ENCODE assay signal across 28 mouse cellular contexts in genomic region chr7:29337766-29338165, GRCm38 (mm10). TPM values are rescaled to one million over a fixed set of nuclear protein-coding genes. Genes with fewer than 3 reads are reported as not detected.
A peak's percentile ranks its signal among the peaks of the same experiment; 100 is the strongest.
DNase-seq lines count a peak whose midpoint lies in the region; ATAC-seq and TF ChIP-seq lines count a peak whose summit lies in the region.
"Had no signal": no experiment of that assay in that cellular context is flagged by ENCODE, and none has a peak within 500 bp of the region (broad histone marks: within the 10 kb centered on the region; RNA-seq: fewer than 3 reads in every experiment).

No protein-coding gene starts in this region.

- DNase-seq in liver, postnatal 0 days, result no peak
- DNase-seq in cerebellum, adult 11 months, result no peak
- DNase-seq in gastrocnemius, adult 8-10 months (ENCODE audit: low spot score in 2 of 2), result no peak
- DNase-seq: cerebellum, adult 18-20 months; cerebellum, postnatal 14 days; forebrain, postnatal 0 days; gastrocnemius, postnatal 36 days; heart, adult 2 months; heart, postnatal 10 days; lung, embryonic 14.5 days; lung, postnatal 14 days; right cerebral cortex, adult 18-20 months; right cerebral cortex, postnatal 4 days; thymus, postnatal 4 days had no signal

- no peak for TF ChIP-seq CTCF in intestine, postnatal 0 days (IDR thresholded peaks at IDR 0.05; ENCODE audit: low read depth)
- no peak for TF ChIP-seq CTCF in bone marrow, adult 2 months (IDR thresholded peaks at IDR 0.05; ENCODE audit: control insufficient read depth, insufficient read depth, low read length)
- no peak for TF ChIP-seq CTCF in liver, postnatal 0 days (IDR thresholded peaks at IDR 0.05; ENCODE audit: low read depth)

- no peaks in the 10 kb centered on the region for H3K27me3 ChIP-seq in intestine, embryonic 16.5 days (replicated peaks; ENCODE audit: control insufficient read depth, insufficient read depth, low read length)
- no peaks in the 10 kb centered on the region for H3K27me3 ChIP-seq in intestine, postnatal 0 days (replicated peaks; ENCODE audit: control insufficient read depth, insufficient read depth, low read length)
- no peaks in the 10 kb centered on the region for H3K27me3 ChIP-seq in liver, embryonic 12.5 days (replicated peaks)
- H3K27me3 ChIP-seq in liver, postnatal 0 days (ENCODE audit: insufficient read depth, low read length), result no peaks in the 10 kb centered on the region
- H3K27me3 ChIP-seq: limb, embryonic 13.5 days; neural tube, embryonic 12.5 days had no signal

- H3K9me3 ChIP-seq in intestine, embryonic 16.5 days (ENCODE audit: control insufficient read depth, low read length), result no peaks in the 10 kb centered on the region
- H3K9me3 ChIP-seq in intestine, postnatal 0 days (ENCODE audit: control insufficient read depth), result no peaks in the 10 kb centered on the region
- no peaks in the 10 kb centered on the region for H3K9me3 ChIP-seq in liver, embryonic 12.5 days (replicated peaks)
- no peaks in the 10 kb centered on the region for H3K9me3 ChIP-seq in liver, postnatal 0 days (ENCODE audit: low read length)
- H3K9me3 ChIP-seq: forebrain, embryonic 10.5 days; heart, embryonic 13.5 days; kidney, embryonic 15.5 days; limb, embryonic 13.5 days; midbrain, embryonic 10.5 days; neural tube, embryonic 12.5 days had no signal

- H3K36me3 ChIP-seq in intestine, embryonic 16.5 days (ENCODE audit: control insufficient read depth, insufficient read depth, low read length), result peaks cover 8% of the 10 kb centered on the region; the same call in 1 of the 2 replicates
- H3K36me3 ChIP-seq in intestine, postnatal 0 days (ENCODE audit: control insufficient read depth, insufficient read depth), result peaks cover 61% of the 10 kb centered on the region
- H3K36me3 ChIP-seq in liver, embryonic 12.5 days, result peaks cover 17% of the 10 kb centered on the region
- H3K36me3 ChIP-seq in liver, postnatal 0 days (replicated peaks; ENCODE audit: insufficient read depth, low read length), result no peaks in the 10 kb centered on the region
- H3K36me3 ChIP-seq: heart, embryonic 13.5 days had no signal

- no peak overlapping the region for H3K4me3 ChIP-seq in intestine, embryonic 16.5 days (ENCODE audit: low read length)
- H3K4me3 ChIP-seq in intestine, postnatal 0 days (ENCODE audit: low read depth, low read length), result no peak overlapping the region
- H3K4me3 ChIP-seq in bone marrow, adult 2 months (replicated peaks; ENCODE audit: control insufficient read depth, low read depth, low read length), result no peak overlapping the region
- H3K4me3 ChIP-seq in liver, embryonic 12.5 days, result peak overlapping the region; percentile 39
- H3K4me3 ChIP-seq in liver, postnatal 0 days (ENCODE audit: low read depth, low read length), result no peak overlapping the region
- H3K4me3 ChIP-seq: forebrain, embryonic 10.5 days; heart, adult 2 months; heart, embryonic 13.5 days; kidney, embryonic 15.5 days; limb, embryonic 13.5 days; midbrain, embryonic 10.5 days; myocyte; neural tube, embryonic 12.5 days had no signal

- TF ChIP-seq EP300 in liver, postnatal 0 days (IDR thresholded peaks at IDR 0.05; ENCODE audit: low read depth), result no peak

- H3K27ac ChIP-seq in intestine, embryonic 16.5 days (ENCODE audit: low read length), result peak overlapping the region; percentile 65
- no peak overlapping the region for H3K27ac ChIP-seq in intestine, postnatal 0 days (ENCODE audit: low read depth, low read length)
- H3K27ac ChIP-seq in bone marrow, adult 2 months (ENCODE audit: control insufficient read depth, insufficient read depth, low read depth, low read length, poor library complexity), result peak overlapping the region; percentile 58; the same call in 1 of the 2 replicates
- peak overlapping the region; percentile 92 for H3K27ac ChIP-seq in liver, embryonic 12.5 days
- peak overlapping the region; percentile 90 for H3K27ac ChIP-seq in liver, postnatal 0 days (ENCODE audit: low read depth)
- H3K27ac ChIP-seq: forebrain, embryonic 10.5 days; heart, adult 2 months; heart, embryonic 13.5 days; hindbrain, embryonic 14.5 days; kidney, embryonic 15.5 days; limb, embryonic 13.5 days; midbrain, embryonic 10.5 days; neural tube, embryonic 12.5 days had no signal

- 91% methylated on average over 2 of the region's 2 CpGs for WGBS in intestine, embryonic 16.5 days
- WGBS in intestine, postnatal 0 days, result 97% methylated on average over 2 of the region's 2 CpGs
- WGBS in bone marrow, adult 2 months, result 81% methylated on average over 2 of the region's 2 CpGs
- 69% methylated on average over 2 of the region's 2 CpGs for WGBS in liver, embryonic 12.5 days (ENCODE audit: insufficient replicate concordance)
- 80% methylated on average over 2 of the region's 2 CpGs for WGBS in liver, postnatal 0 days (ENCODE audit: insufficient replicate concordance)

- ATAC-seq in intestine, embryonic 16.5 days, result no peak
- no peak for ATAC-seq in intestine, postnatal 0 days
- ATAC-seq in liver, embryonic 12.5 days, result no peak
- ATAC-seq in liver, postnatal 0 days, result no peak
- ATAC-seq: forebrain, postnatal 0 days; midbrain, embryonic 16.5 days had no signal

- H3K4me2 ChIP-seq in intestine, embryonic 16.5 days (ENCODE audit: low read depth, low read length), result no peak overlapping the region
- no peak overlapping the region for H3K4me2 ChIP-seq in intestine, postnatal 0 days (replicated peaks; ENCODE audit: low read depth)
- peak overlapping the region; percentile 67 for H3K4me2 ChIP-seq in liver, embryonic 12.5 days
- peak overlapping the region; percentile 73 for H3K4me2 ChIP-seq in liver, postnatal 0 days (ENCODE audit: low read depth, low read length)
- H3K4me2 ChIP-seq: heart, embryonic 13.5 days; hindbrain, embryonic 14.5 days; kidney, embryonic 15.5 days; limb, embryonic 13.5 days; lung, embryonic 14.5 days; neural tube, embryonic 12.5 days had no signal

- no peak for TF ChIP-seq POLR2A in bone marrow, adult 2 months (IDR thresholded peaks at IDR 0.05; ENCODE audit: borderline replicate concordance, control insufficient read depth, low read depth, low read length)

- peaks cover 12% of the 10 kb centered on the region; the same call in 1 of the 2 replicates for H3K4me1 ChIP-seq in intestine, embryonic 16.5 days (ENCODE audit: control insufficient read depth, insufficient read depth, low read length)
- H3K4me1 ChIP-seq in intestine, postnatal 0 days (replicated peaks; ENCODE audit: control insufficient read depth, insufficient read depth, low read length), result 0 out of 2 replicates have a peak, but pooled peaks cover 3% of the 10 kb centered on the region
- H3K4me1 ChIP-seq in bone marrow, adult 2 months (ENCODE audit: control insufficient read depth, insufficient read depth, low read length), result peaks cover 3% of the 10 kb centered on the region
- peaks cover 93% of the 10 kb centered on the region for H3K4me1 ChIP-seq in liver, embryonic 12.5 days
- H3K4me1 ChIP-seq in liver, postnatal 0 days (ENCODE audit: insufficient read depth), result peaks cover 63% of the 10 kb centered on the region
- H3K4me1 ChIP-seq: neural tube, embryonic 12.5 days had no signal

- H3K9ac ChIP-seq in intestine, embryonic 16.5 days (ENCODE audit: low read depth, low read length), result no peak overlapping the region
- H3K9ac ChIP-seq in intestine, postnatal 0 days (ENCODE audit: low read depth, low read length), result no peak overlapping the region
- H3K9ac ChIP-seq in liver, embryonic 12.5 days, result peak overlapping the region; percentile 67; the same call in 1 of the 2 replicates
- no peak overlapping the region for H3K9ac ChIP-seq in liver, postnatal 0 days (replicated peaks)
- H3K9ac ChIP-seq: forebrain, postnatal 0 days; heart, embryonic 13.5 days; hindbrain, embryonic 14.5 days; kidney, embryonic 15.5 days; limb, embryonic 13.5 days; lung, embryonic 14.5 days; neural tube, embryonic 12.5 days had no signal

RNA-seq across cellular contexts. Expression of gene Dpf1, which starts 34.0 kb away (rescaled TPM):
- 6.2 and 6.8 TPM in 2 replicates for polyA plus RNA-seq in intestine, embryonic 16.5 days (2015; fragmentation: Nextera tagmentation; extraction: Ambion mirVana)
- polyA plus RNA-seq in intestine, postnatal 0 days (2015; fragmentation: Nextera tagmentation; extraction: Ambion mirVana), result 1.7 TPM in 2 replicates
- 0.56 and 1.5 TPM in 2 replicates for polyA plus RNA-seq in bone marrow, adult 2 months (2011; ENCODE audit: insufficient read depth, insufficient read length, low replicate concordance, missing spikeins)
- 2.6 and 3.6 TPM in 2 replicates for polyA plus RNA-seq in liver, embryonic 12.5 days (2016; fragmentation: Nextera tagmentation; extraction: Ambion mirVana)
- polyA plus RNA-seq in liver, postnatal 0 days (2015; fragmentation: Nextera tagmentation; extraction: Ambion mirVana), result 0.63 and 0.69 TPM in 2 replicates
- 1 to 10 TPM in 3 of 4 experiments, under 1 TPM in 1; 0.92 to 4.5 (median 2.0) TPM for total RNA-seq in gastrocnemius, adult 8-10 months (2022)

RNA-seq across cellular contexts. Expression of gene Ppp1r14a, which starts 48.7 kb away (rescaled TPM):
- polyA plus RNA-seq in intestine, embryonic 16.5 days (2015; fragmentation: Nextera tagmentation; extraction: Ambion mirVana), result 40.8 and 45.2 TPM in 2 replicates
- 35.2 and 37.0 TPM in 2 replicates for polyA plus RNA-seq in intestine, postnatal 0 days (2015; fragmentation: Nextera tagmentation; extraction: Ambion mirVana)
- 1.9 and 3.2 TPM in 2 replicates for polyA plus RNA-seq in bone marrow, adult 2 months (2011; ENCODE audit: insufficient read depth, insufficient read length, low replicate concordance, missing spikeins)
- 4.6 and 5.1 TPM in 2 replicates for polyA plus RNA-seq in liver, embryonic 12.5 days (2016; fragmentation: Nextera tagmentation; extraction: Ambion mirVana)
- polyA plus RNA-seq in liver, postnatal 0 days (2015; fragmentation: Nextera tagmentation; extraction: Ambion mirVana), result 5.5 and 5.8 TPM in 2 replicates
- 1 to 10 TPM; 2.7 to 3.4 (median 3.0) TPM for total RNA-seq in gastrocnemius, adult 8-10 months (2022)
- total RNA-seq: hematopoietic stem cell, adult 5-6 weeks had no signal

RNA-seq across cellular contexts. Expression of gene Spint2, which starts 56.1 kb away (rescaled TPM):
- polyA plus RNA-seq in intestine, embryonic 16.5 days (2015; fragmentation: Nextera tagmentation; extraction: Ambion mirVana), result 626 and 672 TPM in 2 replicates
- polyA plus RNA-seq in intestine, postnatal 0 days (2015; fragmentation: Nextera tagmentation; extraction: Ambion mirVana), result 685 and 722 TPM in 2 replicates
- 17.2 and 35.7 TPM in 2 replicates for polyA plus RNA-seq in bone marrow, adult 2 months (2011; ENCODE audit: insufficient read depth, insufficient read length, low replicate concordance, missing spikeins)
- polyA plus RNA-seq in liver, embryonic 12.5 days (2016; fragmentation: Nextera tagmentation; extraction: Ambion mirVana), result 25.9 and 28.4 TPM in 2 replicates
- 84.8 and 94.7 TPM in 2 replicates for polyA plus RNA-seq in liver, postnatal 0 days (2015; fragmentation: Nextera tagmentation; extraction: Ambion mirVana)
- 10 to 100 TPM; 11.2 to 15.9 (median 12.5) TPM for total RNA-seq in gastrocnemius, adult 8-10 months (2022)

Comparison
In these comparisons a context has a peak if more than half of its experiments do, and no peak if none do; other contexts are left out.
1. H3K4me2 ChIP-seq: peak in liver, embryonic 12.5 days (single experiment) and liver, postnatal 0 days (single experiment); none in intestine, embryonic 16.5 days (single experiment) and intestine, postnatal 0 days (single experiment).